Mouse (Mus musculus) bone marrow macrophage, adult 2 months (primary cell): ENCODE data around the gene Ubxn11.

Experiments used
- CTCF ChIP-seq: IDR thresholded peaks from 2 replicates; pipeline ENCODE4 v1.5.1; 2012; ENCODE audit warnings: low read depth, mild to moderate bottlenecking, low read length, moderate library complexity
- POLR2A ChIP-seq: IDR thresholded peaks from 2 replicates; pipeline ENCODE4 v1.6.1; 2012; ENCODE audit warnings: mild to moderate bottlenecking, low read depth, low read length, borderline replicate concordance

DNA sequence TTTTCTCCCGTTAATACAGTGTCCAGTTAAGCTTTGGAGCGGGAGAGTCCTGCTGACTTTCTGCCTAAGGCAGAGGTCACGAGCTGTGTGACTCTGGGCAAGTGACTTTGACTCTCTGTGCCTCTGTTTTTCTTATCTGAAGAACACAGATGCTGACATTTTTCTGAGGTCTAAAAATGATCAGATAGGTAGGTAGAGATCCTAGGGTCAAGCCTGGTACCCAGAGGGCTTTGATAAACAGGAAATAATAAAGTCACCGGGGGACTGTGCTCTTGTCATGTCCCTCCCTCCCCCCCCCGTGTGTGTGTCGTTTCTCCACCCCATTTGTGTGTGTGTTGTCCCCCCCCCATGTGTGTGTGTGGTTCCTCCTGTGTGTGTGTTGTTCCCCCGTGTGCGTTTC is 39.8 kb upstream of the Ubxn11 start:
- TF ChIP-seq POLR2A (no peak), CTCF (no peak)
